Mouse (Mus musculus) myocyte (in vitro differentiated cells): ENCODE results near the gene AC161166.1.
"Not testable (repeated sequence)": the region's sequence is repeated elsewhere in the genome, so short reads cannot be mapped to it uniquely, and the experiment has no call there.

Experiments used
- CEBPB ChIP-seq: IDR thresholded peaks from 2 replicates; pipeline ENCODE4 v1.6.1; 2011; ENCODE audit warnings: mild to moderate bottlenecking, moderate library complexity; ENCODE audit not compliant: poor library complexity, insufficient read depth, severe bottlenecking
- E2F4 ChIP-seq: IDR thresholded peaks from one replicate; pipeline ENCODE4 v1.6.1; 2011; ENCODE audit warnings: mild to moderate bottlenecking, control low read depth, moderate library complexity; ENCODE audit not compliant: insufficient read depth
- MAX ChIP-seq: IDR thresholded peaks from one replicate; pipeline ENCODE4 v1.6.1; 2011; ENCODE audit warnings: low read depth, mild to moderate bottlenecking, control low read depth
- MYOD1 ChIP-seq, 3 experiments: IDR thresholded peaks; one replicate each; pipeline ENCODE4 v1.6.1; 2011; ENCODE audit warnings: control low read depth in 2 of 3, low read depth in 2 of 3, mild to moderate bottlenecking in 2 of 3, moderate library complexity in 1 of 3; ENCODE audit not compliant: insufficient read length in 2 of 3, control insufficient read depth in 1 of 3
- MYOG ChIP-seq, 3 experiments: IDR thresholded peaks; one replicate each; pipeline ENCODE4 v1.6.1; 2011; ENCODE audit warnings: control low read depth in 2 of 3, low read depth in 2 of 3, mild to moderate bottlenecking in 2 of 3; ENCODE audit not compliant: insufficient read length in 2 of 3, control insufficient read depth in 1 of 3, insufficient read depth in 1 of 3
- POLR2A ChIP-seq: IDR thresholded peaks from one replicate; pipeline ENCODE4 v1.6.1; 2011; ENCODE audit warnings: low read depth, mild to moderate bottlenecking, control low read depth, moderate library complexity; ENCODE audit not compliant: insufficient read length
- POLR2AphosphoS2 ChIP-seq: IDR thresholded peaks from one replicate; pipeline ENCODE4 v1.6.1; 2011; ENCODE audit warnings: low read depth, control low read depth; ENCODE audit not compliant: insufficient read length
- REST ChIP-seq: IDR thresholded peaks from one replicate; pipeline ENCODE4 v1.6.1; 2011; ENCODE audit warnings: mild to moderate bottlenecking, control low read depth, moderate library complexity; ENCODE audit not compliant: insufficient read depth, insufficient read length
- SRF ChIP-seq: IDR thresholded peaks from one replicate; pipeline ENCODE4 v1.6.1; 2011; ENCODE audit warnings: low read depth; ENCODE audit not compliant: control insufficient read depth, insufficient read length
- TCF12 ChIP-seq: IDR thresholded peaks from one replicate; pipeline ENCODE4 v1.6.1; 2011; ENCODE audit warnings: mild to moderate bottlenecking, control low read depth; ENCODE audit not compliant: poor library complexity, insufficient read depth, severe bottlenecking
- TCF3 ChIP-seq: IDR thresholded peaks from one replicate; pipeline ENCODE4 v1.6.1; 2011; ENCODE audit warnings: low read depth, control low read depth; ENCODE audit not compliant: insufficient read length
- USF1 ChIP-seq: IDR thresholded peaks from one replicate; pipeline ENCODE4 v1.6.1; 2011; ENCODE audit warnings: low read depth, mild to moderate bottlenecking, control low read depth, moderate library complexity

DNA sequence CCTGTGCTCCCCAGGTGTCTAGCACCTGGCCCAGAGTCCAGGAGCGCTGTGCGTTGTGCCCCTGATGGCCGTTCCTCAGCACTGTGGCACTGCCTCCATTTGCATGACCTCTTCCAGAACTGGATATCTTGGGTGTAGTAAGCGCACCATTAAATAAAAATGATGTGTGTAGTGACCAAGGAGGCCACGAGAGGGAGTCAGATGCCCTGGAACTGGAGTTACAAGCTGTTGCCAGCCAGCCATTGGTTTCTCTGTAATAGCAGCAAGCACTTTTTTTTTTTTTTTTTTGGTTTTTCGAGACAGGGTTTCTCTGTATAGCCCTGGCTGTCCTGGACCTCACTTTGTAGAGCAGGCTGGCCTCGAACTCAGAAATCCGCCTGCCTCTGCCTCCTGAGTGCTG lies 4.1 kb upstream of the AC161166.1 start:
- TF ChIP-seq USF1; POLR2A; SRF; MAX; TCF12; REST; E2F4; MYOG (IDR thresholded peaks at IDR 0.05; ENCODE audit: control insufficient read depth in 1 of 3, insufficient read depth in 1 of 3, insufficient read length in 2 of 3, low read depth in 2 of 3); POLR2AphosphoS2; MYOD1 (IDR thresholded peaks at IDR 0.05; ENCODE audit: control insufficient read depth in 1 of 3, insufficient read length in 2 of 3, low read depth in 2 of 3); CEBPB; TCF3: not testable (repeated sequence)
